Mouse (Mus musculus) cerebellum, adult 9-11 months (tissue): Measurements from ENCODE around the gene Plekhh1.
A peak's percentile ranks its signal among the peaks of the same experiment; 100 is the strongest.

ENCODE experiments used
- DNase-seq: peaks from one replicate; pipeline ENCODE4 v3.0.0; 2022

Gene Plekhh1

GRCm38 (mm10) chr12:79073362-79073761, 44.4 kb downstream of the Plekhh1 start:
- no peak for DNase-seq

- peak; percentile 88 for DNase-seq
Measured at GRCm38 (mm10) chr12:79089182-79089812, 60.3 kb downstream of the Plekhh1 start, which contains the start of gene Pigh. Pigh (minus strand) TSS chr12:79089651.

- DNase-seq = peak; percentile 19
Measured at GRCm38 (mm10) chr12:79092569-79092968, 63.6 kb downstream of the Plekhh1 start.

- DNase-seq = peak; percentile 38
Measured at GRCm38 (mm10) chr12:79097106-79097752, 68.3 kb downstream of the Plekhh1 start.

- DNase-seq = no peak
Measured at GRCm38 (mm10) chr12:79103773-79104172, 74.8 kb downstream of the Plekhh1 start.

- no peak for DNase-seq
Measured at GRCm38 (mm10) chr12:79104544-79104943, 75.6 kb downstream of the Plekhh1 start.

- no peak for DNase-seq
Measured at GRCm38 (mm10) chr12:79105312-79105711, 76.3 kb downstream of the Plekhh1 start.

- DNase-seq = no peak
Measured at GRCm38 (mm10) chr12:79118991-79119390, 90.0 kb downstream of the Plekhh1 start.

GRCm38 (mm10) chr12:79122820-79123219, 93.9 kb downstream of the Plekhh1 start:
- DNase-seq = no peak

GRCm38 (mm10) chr12:79130299-79131177, 101.6 kb downstream of the Plekhh1 start, which contains the start of gene Arg2:
Arg2 (plus strand) TSS chr12:79130777.
- DNase-seq = peak; percentile 83
